Mouse (Mus musculus) right cerebral cortex, postnatal 10 days (tissue): ENCODE measurements around the gene Adh1.

ENCODE experiments used
- DNase-seq, 2 experiments: peaks; one replicate each; pipeline ENCODE4 v3.0.0; 2021; ENCODE audit warnings: low spot score in 2 of 2

Adh1 gene

GRCm38 (mm10) chr3:138260721-138261669 lies at the start of gene Adh1:
Gene Adh1 (plus strand): TSS chr3:138260991.
- DNase-seq = no peak

GRCm38 (mm10) chr3:138212431-138212951 lies 48.3 kb upstream of the Adh1 start:
- DNase-seq = no peak

- no peak for DNase-seq
Measured at GRCm38 (mm10) chr3:138215395-138215989, 45.3 kb upstream of the Adh1 start.

GRCm38 (mm10) chr3:138216091-138216490 lies 44.7 kb upstream of the Adh1 start:
- no peak for DNase-seq

GRCm38 (mm10) chr3:138217631-138218264 lies 43.0 kb upstream of the Adh1 start, which contains the start of gene Adh7:
Gene Adh7 (plus strand): TSS chr3:138217760.
- no peak for DNase-seq

- DNase-seq = no peak
Measured at GRCm38 (mm10) chr3:138221116-138221515, 39.7 kb upstream of the Adh1 start.

- DNase-seq = no peak
Measured at GRCm38 (mm10) chr3:138222511-138222910, 38.3 kb upstream of the Adh1 start.

GRCm38 (mm10) chr3:138222952-138223351 lies 37.8 kb upstream of the Adh1 start:
- DNase-seq = peak in 1 of 2 experiments; percentile 48

- DNase-seq = no peak
Measured at GRCm38 (mm10) chr3:138224363-138224954, 36.3 kb upstream of the Adh1 start.

GRCm38 (mm10) chr3:138225331-138225730 lies 35.5 kb upstream of the Adh1 start:
- DNase-seq = no peak

GRCm38 (mm10) chr3:138225853-138226252 lies 34.9 kb upstream of the Adh1 start:
- DNase-seq = no peak

- no peak for DNase-seq
Measured at GRCm38 (mm10) chr3:138226476-138226875, 34.3 kb upstream of the Adh1 start.

GRCm38 (mm10) chr3:138227082-138227481 lies 33.7 kb upstream of the Adh1 start:
- no peak for DNase-seq

GRCm38 (mm10) chr3:138227782-138228181 lies 33.0 kb upstream of the Adh1 start:
- DNase-seq = no peak

- no peak for DNase-seq
Measured at GRCm38 (mm10) chr3:138229448-138229847, 31.3 kb upstream of the Adh1 start.

- no peak for DNase-seq
Measured at GRCm38 (mm10) chr3:138230266-138230665, 30.5 kb upstream of the Adh1 start.

- DNase-seq = no peak
Measured at GRCm38 (mm10) chr3:138231531-138231930, 29.3 kb upstream of the Adh1 start.

- no peak for DNase-seq
Measured at GRCm38 (mm10) chr3:138236546-138237163, 24.1 kb upstream of the Adh1 start.

GRCm38 (mm10) chr3:138238046-138238445 lies 22.7 kb upstream of the Adh1 start:
- no peak for DNase-seq

GRCm38 (mm10) chr3:138239461-138239860 lies 21.3 kb upstream of the Adh1 start:
- DNase-seq = no peak

- no peak for DNase-seq
Measured at GRCm38 (mm10) chr3:138240411-138240810, 20.4 kb upstream of the Adh1 start.
